Mouse (Mus musculus) spleen, adult 18-20 months (tissue): ENCODE results near the gene Gm49405.
"Not testable (repeated sequence)": the region's sequence is repeated elsewhere in the genome, so short reads cannot be mapped to it uniquely, and the experiment has no call there.

ENCODE experiments used
- DNase-seq, 2 experiments: peaks; one replicate each; pipeline ENCODE4 v3.0.0; 2022; ENCODE audit warnings: mixed read lengths in 2 of 2

The Gm49405 gene

GRCm38 (mm10) chr19:4000119-4000900 lies at the start of gene Gm49405, which contains the start of gene Nudt8:
TSS of gene Gm49405 (plus strand) at chr19:4000626.
TSS of gene Nudt8 (plus strand) at chr19:4000580.
- DNase-seq = peak; percentile 91 to 92

DNA sequence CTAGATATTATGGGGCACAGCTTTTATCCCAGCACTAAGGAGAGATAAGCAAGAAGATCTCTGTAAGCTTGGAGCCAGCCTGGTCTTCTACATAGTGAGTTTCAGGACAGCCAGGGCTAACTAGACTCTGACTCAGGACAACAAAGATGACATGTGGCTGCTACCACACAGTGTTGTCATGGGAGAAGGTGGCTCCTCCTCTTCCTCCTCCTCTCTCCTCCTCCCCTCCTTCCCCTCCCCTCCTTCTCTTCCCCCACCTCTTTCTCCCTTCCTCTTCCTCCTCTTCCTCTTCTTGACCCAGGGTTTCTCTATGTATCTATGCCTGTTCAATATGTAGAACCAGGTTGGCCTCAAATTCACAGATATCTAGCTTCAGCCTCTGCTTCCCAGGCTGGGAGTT lies 49.0 kb upstream of the Gm49405 start:
- DNase-seq = no peak

DNA sequence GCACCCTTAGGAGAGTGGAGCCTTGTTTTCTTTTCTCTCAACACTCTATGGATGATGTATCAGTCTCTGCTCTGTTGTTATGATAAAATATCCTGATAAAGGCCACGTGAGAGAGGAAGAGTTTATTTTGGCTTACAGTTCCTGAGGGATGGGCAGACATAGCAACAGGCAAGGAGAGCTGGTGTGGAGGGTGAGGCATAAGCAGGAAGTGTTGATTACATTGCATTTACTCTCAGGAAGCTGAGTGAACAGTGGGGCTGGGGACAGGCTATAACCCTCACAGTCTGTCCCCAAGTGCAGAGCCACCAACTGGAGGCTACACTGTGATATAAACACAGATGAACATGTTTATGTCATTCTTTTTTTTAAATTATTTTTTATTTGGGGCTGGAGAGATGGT lies 48.3 kb upstream of the Gm49405 start:
- no peak for DNase-seq

GRCm38 (mm10) chr19:3955033-3955432 lies 45.4 kb upstream of the Gm49405 start:
- DNase-seq = no peak

DNA sequence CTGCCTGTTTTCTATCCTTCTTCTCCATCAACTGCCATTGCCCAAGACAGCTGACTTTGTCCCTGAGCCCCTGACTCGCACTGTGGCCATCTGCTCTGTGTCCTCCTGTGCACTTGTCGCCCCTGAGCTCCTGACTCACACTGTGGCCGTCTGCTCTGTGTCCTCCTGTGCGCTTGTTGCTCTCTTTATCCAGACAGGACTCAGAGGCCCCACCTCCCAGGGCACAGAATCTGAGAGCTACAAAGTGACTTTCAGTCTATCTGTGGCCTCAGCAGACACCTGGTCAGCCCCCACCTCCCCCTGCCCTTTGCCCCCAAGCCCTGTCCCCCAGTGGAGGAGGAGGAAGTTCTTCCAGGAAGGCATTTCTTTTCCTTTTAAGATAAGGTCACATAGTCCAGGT lies 44.6 kb upstream of the Gm49405 start:
- DNase-seq = no peak

- DNase-seq = not testable (repeated sequence)
These were observed 43.0 kb upstream of the Gm49405 start for GRCm38 (mm10) chr19:3957296-3958036.

DNA sequence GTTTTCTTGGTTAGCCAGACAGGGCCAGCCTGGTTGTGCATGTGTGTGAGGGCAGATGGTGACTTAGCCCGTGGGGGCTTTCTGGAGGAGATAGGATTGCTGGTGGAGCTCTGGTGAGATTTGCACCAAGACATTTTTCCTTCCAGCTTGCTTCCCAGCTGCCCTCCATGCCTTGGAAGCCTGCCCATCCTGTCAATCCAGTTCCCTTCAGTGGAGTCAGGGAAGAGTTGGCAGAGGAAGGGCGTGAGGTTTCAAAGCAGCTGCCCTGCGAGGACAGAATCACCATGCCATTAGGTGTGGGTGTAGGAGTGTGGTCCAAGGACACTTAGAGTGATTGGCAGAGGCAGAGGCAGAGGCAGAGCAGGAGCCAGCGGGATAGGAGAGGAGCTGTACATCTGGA lies 42.0 kb upstream of the Gm49405 start, which contains the start of gene Aldh3b3:
Gene Aldh3b3 (plus strand): TSS at position 176 of the 400 bp plus-strand sequence.
- no peak for DNase-seq

- no peak for DNase-seq
These were observed 41.4 kb upstream of the Gm49405 start for GRCm38 (mm10) chr19:3959030-3959429.

DNA sequence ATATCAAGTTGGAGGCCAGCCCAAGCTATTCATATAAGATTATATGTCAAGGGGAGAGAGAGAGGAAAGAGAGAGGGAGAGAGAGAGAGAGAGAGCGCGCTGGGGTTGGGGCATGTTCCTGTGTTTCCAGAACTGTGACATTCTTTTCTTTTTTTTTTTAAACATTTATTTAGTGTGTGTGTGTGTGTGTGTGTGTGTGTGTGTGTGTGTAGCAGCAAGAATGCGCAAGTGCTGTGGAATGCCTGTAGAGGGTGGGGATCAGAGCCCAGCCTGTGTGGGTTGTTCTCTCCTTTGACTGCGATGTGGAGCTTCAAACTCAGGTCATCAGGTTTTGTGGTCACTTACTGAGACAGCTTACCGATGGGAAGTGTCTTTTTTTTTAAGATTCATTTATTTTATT lies 40.2 kb upstream of the Gm49405 start:
- no peak for DNase-seq

GRCm38 (mm10) chr19:3961805-3962204 lies 38.6 kb upstream of the Gm49405 start:
- not testable (repeated sequence) for DNase-seq

GRCm38 (mm10) chr19:3962469-3962868 lies 38.0 kb upstream of the Gm49405 start:
- DNase-seq = no peak

DNA sequence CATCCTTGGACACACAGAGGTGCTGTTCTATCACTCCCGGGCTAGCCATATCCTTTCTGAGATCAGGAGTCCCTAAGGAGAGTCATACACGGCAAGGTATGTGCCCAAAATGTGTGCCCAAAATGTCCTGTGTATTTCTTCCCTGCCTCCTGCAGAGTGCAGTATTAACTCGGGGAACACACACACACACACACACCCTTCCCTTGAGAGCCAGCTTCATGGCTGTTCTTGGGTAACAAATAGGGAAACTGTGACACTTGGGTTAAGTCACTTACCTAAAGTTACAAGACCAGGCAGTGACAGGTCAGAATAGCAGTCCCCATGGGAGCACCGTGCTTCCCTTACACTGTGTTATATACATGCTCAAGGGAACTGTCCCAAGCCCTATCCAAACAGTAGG lies 36.4 kb upstream of the Gm49405 start:
- DNase-seq = no peak

DNA sequence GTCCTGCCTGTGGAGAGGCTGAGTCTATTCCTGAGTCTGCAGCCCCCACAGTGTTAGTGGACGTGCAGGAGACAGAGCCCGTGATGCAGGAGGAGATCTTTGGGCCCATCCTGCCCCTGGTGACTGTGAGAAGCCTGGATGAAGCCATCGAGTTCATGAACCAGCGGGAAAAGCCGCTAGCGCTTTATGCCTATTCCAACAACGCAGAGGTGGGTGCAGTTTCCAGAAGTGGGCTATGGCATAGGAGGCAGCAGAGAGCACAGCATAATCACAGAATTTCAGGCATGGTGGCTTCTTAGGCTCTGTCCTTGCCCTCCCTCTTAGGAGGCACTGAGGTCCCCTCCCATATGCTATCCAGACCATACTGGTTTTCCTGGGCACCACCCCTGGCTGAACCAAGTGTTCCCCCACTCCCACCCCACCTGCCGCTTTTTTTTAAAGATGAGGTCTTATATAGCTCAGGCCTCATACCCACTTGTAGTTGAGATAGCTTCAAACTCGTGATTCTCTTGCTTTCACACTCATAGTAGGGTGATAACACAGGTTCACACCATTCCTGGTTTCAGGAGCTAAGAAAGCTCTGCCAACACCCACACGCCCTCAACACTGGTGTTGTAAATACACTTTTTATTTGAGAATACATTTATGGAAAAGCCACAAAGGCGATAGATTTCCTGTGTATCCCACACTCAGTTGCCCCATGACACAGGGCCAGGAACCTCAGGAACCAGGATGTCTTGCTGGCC lies 33.9 kb upstream of the Gm49405 start:
- no peak for DNase-seq

DNA sequence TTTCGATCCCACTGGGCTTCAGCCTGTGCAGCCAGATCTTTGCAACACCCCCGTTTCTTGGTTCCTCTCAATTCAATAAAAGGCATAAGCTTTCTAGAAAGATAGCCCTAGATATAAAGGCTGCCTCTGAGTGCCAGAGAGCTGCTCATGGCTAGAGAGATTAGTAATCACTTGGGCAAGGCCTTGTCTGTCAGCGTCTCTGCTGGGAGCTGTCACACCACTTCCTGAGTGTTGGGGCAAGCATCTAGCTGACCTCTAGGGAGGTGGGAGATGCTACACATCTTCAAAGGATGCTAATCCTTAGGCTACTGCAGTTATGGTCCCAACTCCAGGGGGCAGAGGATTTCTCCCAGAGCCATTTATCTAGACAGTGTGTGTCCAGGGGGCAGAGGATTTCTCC lies 33.2 kb upstream of the Gm49405 start:
- no peak for DNase-seq

DNA sequence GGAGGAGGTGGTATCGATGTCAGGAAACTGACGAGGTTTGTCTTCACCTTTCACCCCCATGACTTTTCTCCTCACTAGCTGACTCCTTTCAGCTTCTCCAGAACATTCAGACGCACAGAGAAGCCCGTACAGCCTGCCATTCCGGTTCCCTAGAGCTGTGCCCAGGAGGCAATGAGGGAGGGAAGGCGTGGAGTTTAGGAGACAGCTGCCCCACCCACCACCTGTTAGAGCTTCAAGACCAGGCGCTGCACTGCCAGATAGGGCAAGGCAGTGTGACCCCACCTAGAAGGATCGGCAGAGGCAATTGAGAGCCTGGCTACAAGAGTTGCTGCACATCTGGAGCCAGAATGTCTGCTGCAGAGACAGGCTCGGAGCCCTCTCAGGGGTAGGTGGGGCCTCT lies 28.2 kb upstream of the Gm49405 start, which contains the start of gene Aldh3b2:
Gene Aldh3b2 (plus strand): TSS at position 100 of the 400 bp plus-strand sequence.
- DNase-seq = no peak

DNA sequence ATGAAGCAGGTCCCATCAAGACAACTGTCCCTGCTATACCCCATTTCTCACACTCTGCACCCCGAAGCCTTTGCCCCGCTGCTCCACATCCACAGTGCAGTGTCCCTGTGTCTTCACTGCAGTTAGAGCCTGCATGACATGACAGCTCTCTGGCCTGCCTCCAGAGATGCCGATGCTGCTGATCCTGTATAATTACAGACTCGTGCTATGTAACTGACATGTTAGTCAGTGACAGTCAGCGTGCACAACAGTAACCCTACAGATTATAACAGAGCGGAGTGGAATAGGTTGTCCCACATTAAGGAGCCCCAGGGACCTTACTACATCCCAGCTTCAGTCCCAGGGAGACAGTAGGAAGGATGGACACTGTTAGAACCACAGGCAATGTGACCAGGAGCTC lies 25.8 kb upstream of the Gm49405 start:
- not testable (repeated sequence) for DNase-seq

DNA sequence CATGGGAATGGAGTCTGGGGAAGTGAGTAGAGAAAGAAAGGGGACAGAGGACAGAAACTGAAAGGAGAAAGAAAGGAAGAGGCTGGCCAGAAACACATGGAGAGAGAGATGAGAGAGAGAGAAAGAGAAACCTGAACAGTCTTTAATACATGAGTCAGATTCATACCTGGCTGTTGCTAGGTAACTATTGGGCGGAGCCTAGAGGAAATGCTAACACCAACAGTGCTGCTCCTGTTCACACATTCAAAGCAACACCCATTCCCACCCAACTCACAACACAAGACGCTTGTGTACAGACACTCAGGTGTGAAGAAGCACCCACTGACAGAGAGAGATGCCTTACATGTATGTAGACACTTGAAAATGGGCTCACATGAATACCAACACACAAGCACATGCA lies 24.6 kb upstream of the Gm49405 start:
- DNase-seq = no peak

DNA sequence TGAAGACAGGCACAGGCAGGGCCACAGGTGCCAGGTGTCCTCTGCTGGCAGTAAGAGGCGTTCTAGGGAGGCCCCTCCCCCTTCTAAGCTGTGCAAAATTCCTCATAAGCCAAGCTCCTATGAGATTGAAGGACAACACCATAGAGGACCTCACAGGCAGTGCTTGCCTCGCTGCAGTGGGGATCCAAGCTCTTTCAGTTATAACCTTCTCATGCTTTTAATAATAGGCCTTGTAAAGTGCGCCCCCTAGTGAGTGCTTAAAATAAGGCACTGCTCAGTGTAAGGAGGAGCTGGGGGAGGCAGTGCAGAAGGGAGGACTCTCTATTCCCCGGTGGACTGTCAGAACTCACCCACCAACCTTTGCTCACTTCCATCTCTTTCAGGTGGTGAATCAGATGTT lies 20.1 kb upstream of the Gm49405 start:
- DNase-seq = peak; percentile 37 to 73

- DNase-seq = no peak
These were observed 19.5 kb upstream of the Gm49405 start for GRCm38 (mm10) chr19:3980917-3981316.

DNA sequence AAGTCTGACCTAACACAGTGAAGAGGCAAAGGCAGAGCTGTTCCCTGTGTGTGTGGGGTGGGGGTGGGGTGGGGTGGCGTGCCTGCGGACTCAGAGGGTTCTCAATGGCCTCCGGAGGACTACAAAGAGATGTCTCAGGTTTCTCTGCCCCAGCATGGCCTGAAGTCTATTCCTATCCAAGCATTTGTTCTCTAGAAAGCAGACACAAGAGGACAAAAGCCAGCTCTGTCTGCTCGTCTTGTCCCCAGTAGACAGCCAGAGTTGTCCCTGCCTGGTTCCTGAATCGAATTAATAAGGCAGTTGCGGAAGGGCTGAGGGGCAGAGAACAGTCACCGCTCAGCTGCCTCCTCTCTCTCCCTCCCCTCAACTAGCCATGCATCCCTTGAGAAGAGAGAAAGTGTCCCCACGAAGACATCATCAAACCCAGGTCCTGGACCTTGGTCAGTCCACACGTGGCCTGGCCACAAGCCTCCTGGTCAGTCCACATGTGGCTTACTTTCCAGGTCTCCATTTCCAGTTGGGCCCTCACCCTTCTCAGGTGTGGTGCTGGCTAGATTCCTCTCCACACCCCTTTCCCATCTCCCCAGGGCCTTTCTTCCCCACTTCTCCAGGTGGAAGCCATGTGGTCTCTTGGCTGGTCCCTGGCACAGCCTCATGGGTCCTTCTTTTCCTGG lies 16.8 kb upstream of the Gm49405 start:
- DNase-seq = no peak

GRCm38 (mm10) chr19:3985261-3985681 lies 15.2 kb upstream of the Gm49405 start:
- no peak for DNase-seq

DNA sequence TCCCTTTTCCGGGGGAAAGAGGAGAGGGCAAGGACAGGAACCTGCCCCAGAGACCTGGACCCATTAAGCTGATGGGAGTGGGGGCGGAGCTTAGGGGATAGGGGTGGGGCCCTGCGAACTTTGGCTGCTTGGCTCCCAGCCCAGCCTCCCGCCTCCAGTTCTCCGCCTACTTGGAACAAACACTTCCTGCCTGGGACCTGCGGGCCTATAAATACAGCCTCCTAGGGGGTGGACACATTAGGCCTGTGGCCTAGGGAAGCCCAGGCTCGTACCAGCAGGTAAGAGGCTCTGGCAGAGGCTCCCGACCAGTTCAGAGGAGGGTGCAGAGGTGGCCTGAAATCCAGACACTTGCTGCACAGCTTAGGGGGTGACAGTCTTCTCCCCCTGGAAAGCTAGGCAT lies 14.1 kb upstream of the Gm49405 start, which contains the start of gene Acy3:
Gene Acy3 (plus strand): TSS at position 237 of the 400 bp plus-strand sequence.
- DNase-seq = peak in 1 of 2 experiments; percentile 18
